Mouse (Mus musculus): ENCODE data around the gene Setd1a. TPM values are rescaled to one million over a fixed set of nuclear protein-coding genes. Genes with fewer than 3 reads are reported as not detected.
"Not testable (repeated sequence)": the region's sequence is repeated elsewhere in the genome, so short reads cannot be mapped to it uniquely, and the experiment has no call there.

The Setd1a gene
- total RNA-seq, 2 experiments from 2014 or later, result 13.0 to 21.3 TPM

GRCm38 (mm10) chr7:127822494-127822893 is 46.0 kb downstream of the Setd1a start:
- intact Hi-C loops (cut with DNase I), result no loop called here

GRCm38 (mm10) chr7:127823236-127824171 is 47.0 kb downstream of the Setd1a start:
- intact Hi-C loops (cut with DNase I), result no loop called here
- no peak for DNase-seq

More at GRCm38 (mm10) chr7:127822494-127822893, 46.0 kb downstream of the Setd1a start:
- DNase-seq, result no peak

- intact Hi-C loops (cut with DNase I), result no loop called here
- no peak for DNase-seq
Observed at GRCm38 (mm10) chr7:127824176-127824871, 47.9 kb downstream of the Setd1a start, which contains the start of the genes Stx4a and Stx1b. Stx4a (plus strand) TSS chr7:127824294. Stx1b (minus strand) TSS chr7:127824549.

GRCm38 (mm10) chr7:127835550-127835949 is 59.1 kb downstream of the Setd1a start:
- no peak for DNase-seq
- intact Hi-C loops (cut with DNase I), result loop anchor here (2.0 kb wide), 1 partner anchor 33 kb away; no protein-coding TSS in a partner anchor

- DNase-seq, result no peak
- intact Hi-C loops (cut with DNase I), result no loop called here
Observed at GRCm38 (mm10) chr7:127837473-127837872, 61.0 kb downstream of the Setd1a start.

GRCm38 (mm10) chr7:127837878-127838277 is 61.4 kb downstream of the Setd1a start:
- DNase-seq; intact Hi-C loops (cut with DNase I): not testable (repeated sequence)

GRCm38 (mm10) chr7:127840031-127840430 is 63.6 kb downstream of the Setd1a start:
- DNase-seq; intact Hi-C loops (cut with DNase I): not testable (repeated sequence)

GRCm38 (mm10) chr7:127840886-127841285 is 64.4 kb downstream of the Setd1a start:
- DNase-seq, result peak in 1 of 2 experiments; percentile 34
- intact Hi-C loops (cut with DNase I), result no loop called here

GRCm38 (mm10) chr7:127841340-127842000 is 65.0 kb downstream of the Setd1a start:
- DNase-seq, result peak; percentile 92 to 93
- intact Hi-C loops (cut with DNase I), result no loop called here

GRCm38 (mm10) chr7:127842001-127842718 is 65.7 kb downstream of the Setd1a start:
- intact Hi-C loops (cut with DNase I), result loop anchor here (1.0 kb wide), 1 partner anchor 33 kb away; no protein-coding TSS in a partner anchor
- peak; percentile 70 for DNase-seq

Other genes starting within 250 kb of the Setd1a start
- not detected for gene Tmem265, start 215.3 kb upstream of the Setd1a start, total RNA-seq (2021)
- 1 to 10 TPM; 7.6 to 9.8 TPM for gene Phkg2, start 203.3 kb upstream of the Setd1a start, total RNA-seq (2021)
- 1 to 10 TPM; 2.6 to 3.5 TPM for gene Ccdc189, start 188.1 kb upstream of the Setd1a start, total RNA-seq (2021)
- gene Rnf40, start 187.9 kb upstream of the Setd1a start, total RNA-seq (2021), result 10 to 100 TPM; 26.8 to 31.6 TPM
- 10 to 100 TPM in 1 of 2 experiments, 1 to 10 TPM in 1; 6.1 to 10.4 TPM for gene Zfp629, start 160.9 kb upstream of the Setd1a start, total RNA-seq (2021)
- 10 to 100 TPM; 33.7 to 35.3 TPM for gene Bcl7c, start 67.7 kb upstream of the Setd1a start, total RNA-seq (2021)
- 10 to 100 TPM; 14.6 to 18.7 TPM for gene Ctf1, start 63.9 kb upstream of the Setd1a start, total RNA-seq (2021)
- not detected for gene Ctf2, start 44.5 kb upstream of the Setd1a start, total RNA-seq (2021)
- 1 to 10 TPM; 1.9 to 2.5 TPM for gene Fbxl19, start 32.1 kb upstream of the Setd1a start, total RNA-seq (2021)
- 1 to 10 TPM; 8.4 to 9.2 TPM for gene Orai3, start 6.9 kb upstream of the Setd1a start, total RNA-seq (2021)
- 1 to 10 TPM in 1 of 2 experiments, under 1 TPM in 1; 0.31 to 2.1 TPM for gene Gm49388, start 8.9 kb downstream of the Setd1a start, total RNA-seq (2021)
- 1 to 10 TPM; 5.5 to 5.6 TPM for gene Hsd3b7, start 23.9 kb downstream of the Setd1a start, total RNA-seq (2021)
- 10 to 100 TPM; 43.0 to 47.4 TPM for gene Stx4a, start 47.6 kb downstream of the Setd1a start, total RNA-seq (2021)
- 1 to 10 TPM in 1 of 2 experiments, under 1 TPM in 1; 0.64 to 1.1 TPM for gene Stx1b, start 47.9 kb downstream of the Setd1a start, total RNA-seq (2021)
- 10 to 100 TPM; 10.4 to 12.7 TPM for gene Zfp646, start 99.6 kb downstream of the Setd1a start, total RNA-seq (2021)
- 1 to 10 TPM; 2.4 to 3.6 TPM for gene Zfp668, start 100.2 kb downstream of the Setd1a start, total RNA-seq (2021)
- gene Prss53, start 114.3 kb downstream of the Setd1a start, total RNA-seq (2021), result 1 to 10 TPM; 1.5 to 1.7 TPM
- not detected for gene Gm21974, start 118.8 kb downstream of the Setd1a start, total RNA-seq (2021)
- gene Vkorc1, start 118.9 kb downstream of the Setd1a start, total RNA-seq (2021), result 10 to 100 TPM; 10.6 to 12.2 TPM
- 100 to 1,000 TPM; 155 TPM for gene Bckdk, start 127.4 kb downstream of the Setd1a start, total RNA-seq (2021)
- gene Kat8, start 135.8 kb downstream of the Setd1a start, total RNA-seq (2021), result 10 to 100 TPM; 20.7 to 20.9 TPM
- not detected for gene Prss8, start 153.4 kb downstream of the Setd1a start, total RNA-seq (2021)
- 1 to 10 TPM; 6.5 to 7.2 TPM for gene Prss36, start 170.1 kb downstream of the Setd1a start, total RNA-seq (2021)
- 10 to 100 TPM; 60.9 to 92.2 TPM for gene Fus, start 190.8 kb downstream of the Setd1a start, total RNA-seq (2021)
- gene Pycard, start 217.2 kb downstream of the Setd1a start, total RNA-seq (2021), result 1 to 10 TPM; 1.2 to 1.6 TPM
- gene Trim72, start 227.3 kb downstream of the Setd1a start, total RNA-seq (2021), result 100 to 1,000 TPM; 200 to 226 TPM

All from gastrocnemius, postnatal 36 days (tissue).